Mouse (Mus musculus): ENCODE results near the gene Pfdn4. TPM values are rescaled to one million over a fixed set of nuclear protein-coding genes. Genes with fewer than 3 reads are reported as not detected.
A peak's percentile ranks its signal among the peaks of the same experiment; 100 is the strongest.

The Pfdn4 gene
- polyA plus RNA-seq, 1 experiment from 2014 or later, result 134 TPM

DNA sequence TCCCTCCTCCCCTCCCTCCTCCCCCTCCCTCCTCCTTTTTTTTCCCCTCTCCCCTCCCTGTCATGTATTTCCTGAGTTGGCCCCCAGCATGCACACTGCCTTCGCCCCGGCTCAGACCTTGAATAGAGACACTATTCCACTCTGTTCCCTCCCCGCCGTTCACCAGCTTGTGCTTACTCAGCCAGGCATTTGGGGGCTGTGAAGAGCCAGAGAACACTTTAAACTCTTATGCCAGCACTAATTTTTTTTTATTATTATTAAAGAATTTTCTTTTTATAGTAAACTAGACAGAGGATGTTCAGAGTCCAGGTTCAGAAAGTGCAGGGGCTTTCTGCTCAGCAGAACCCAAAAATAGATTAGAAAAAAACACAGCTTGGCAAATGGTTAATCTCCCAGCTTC, 31.4 kb upstream of the Pfdn4 start:
- 24% methylated on average over 4 of the region's 4 CpGs for WGBS
- no peaks in the 10 kb centered on the region for H3K36me3 ChIP-seq (replicated peaks; ENCODE audit: control insufficient read depth, insufficient read depth, low read depth, low read length)
- H3K27me3 ChIP-seq (ENCODE audit: control insufficient read depth, insufficient read depth, low read length), result no peaks in the 10 kb centered on the region
- H3K27ac ChIP-seq (replicated peaks; ENCODE audit: low read depth, low read length), result no peak overlapping the region
- no peak overlapping the region for H3K4me3 ChIP-seq (ENCODE audit: low read depth, low read length)
- H3K4me1 ChIP-seq (ENCODE audit: control insufficient read depth, insufficient read depth, low read length), result peaks cover 2% of the 10 kb centered on the region; the same call in 1 of the 2 replicates
- H3K9me3 ChIP-seq (replicated peaks; ENCODE audit: control insufficient read depth, low read length), result no peaks in the 10 kb centered on the region
- no peak overlapping the region for H3K9ac ChIP-seq (replicated peaks; ENCODE audit: low read length)
- no peak overlapping the region for H3K4me2 ChIP-seq (ENCODE audit: low read depth, low read length)
- DNase-seq (ENCODE audit: low spot score) (no peak), ATAC-seq (replicated peaks; ENCODE audit: insufficient number of reproducible peaks, low FRiP score, low TSS enrichment, low read depth) (no peak)

DNA sequence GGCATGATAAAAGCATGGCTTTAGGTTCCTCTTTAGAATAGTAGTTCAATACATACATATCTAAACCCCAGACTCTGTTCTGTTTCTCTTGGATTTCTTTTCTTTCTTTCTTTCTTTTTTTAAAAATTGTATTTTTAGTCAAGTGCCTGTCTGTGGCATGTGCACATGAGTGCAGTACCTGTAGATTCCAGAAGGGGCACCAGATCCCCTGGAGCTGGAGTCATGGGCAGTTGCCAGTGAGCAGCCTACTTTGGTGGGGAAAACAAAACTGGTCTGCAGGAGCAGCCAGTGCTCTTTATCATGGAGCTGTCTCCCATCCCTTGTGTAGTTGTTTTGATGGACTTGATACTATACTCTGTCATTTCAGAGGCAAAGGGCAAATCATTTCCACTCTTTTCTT, 28.2 kb upstream of the Pfdn4 start:
- H3K9me3 ChIP-seq (replicated peaks; ENCODE audit: control insufficient read depth, low read length), result no peaks in the 10 kb centered on the region
- no peak overlapping the region for H3K27ac ChIP-seq (replicated peaks; ENCODE audit: low read depth, low read length)
- DNase-seq (ENCODE audit: low spot score) (no peak), ATAC-seq (replicated peaks; ENCODE audit: insufficient number of reproducible peaks, low FRiP score, low TSS enrichment, low read depth) (no peak)
- H3K9ac ChIP-seq (replicated peaks; ENCODE audit: low read length), result no peak overlapping the region
- H3K27me3 ChIP-seq (ENCODE audit: control insufficient read depth, insufficient read depth, low read length), result no peaks in the 10 kb centered on the region
- no peaks in the 10 kb centered on the region for H3K36me3 ChIP-seq (replicated peaks; ENCODE audit: control insufficient read depth, insufficient read depth, low read depth, low read length)
- H3K4me2 ChIP-seq (ENCODE audit: low read depth, low read length), result no peak overlapping the region
- no peak overlapping the region for H3K4me3 ChIP-seq (ENCODE audit: low read depth, low read length)
- no peaks in the 10 kb centered on the region for H3K4me1 ChIP-seq (ENCODE audit: control insufficient read depth, insufficient read depth, low read length)

- Histone ChIP-seq H3K4me3 (ENCODE audit: low read depth, low read length) (no peak overlapping the region), H3K27me3 (ENCODE audit: control insufficient read depth, insufficient read depth, low read length) (no peaks in the 10 kb centered on the region), H3K9ac (replicated peaks; ENCODE audit: low read length) (no peak overlapping the region), H3K4me2 (ENCODE audit: low read depth, low read length) (no peak overlapping the region), H3K9me3 (replicated peaks; ENCODE audit: control insufficient read depth, low read length) (no peaks in the 10 kb centered on the region), H3K4me1 (ENCODE audit: control insufficient read depth, insufficient read depth, low read length) (no peaks in the 10 kb centered on the region), H3K36me3 (replicated peaks; ENCODE audit: control insufficient read depth, insufficient read depth, low read depth, low read length) (no peaks in the 10 kb centered on the region), H3K27ac (replicated peaks; ENCODE audit: low read depth, low read length) (no peak overlapping the region)
- ATAC-seq (replicated peaks; ENCODE audit: insufficient number of reproducible peaks, low FRiP score, low TSS enrichment, low read depth) (0 out of 2 replicates have a peak, but pooled peaks have one; percentile 67), DNase-seq (ENCODE audit: low spot score) (peak; percentile 48)
- 10% methylated on average over 10 of the region's 10 CpGs for WGBS
Observed at GRCm38 (mm10) chr2:170469616-170470308, 26.5 kb upstream of the Pfdn4 start.

GRCm38 (mm10) chr2:170470591-170470990, 25.6 kb upstream of the Pfdn4 start:
- ATAC-seq (replicated peaks; ENCODE audit: insufficient number of reproducible peaks, low FRiP score, low TSS enrichment, low read depth) (no peak), DNase-seq (ENCODE audit: low spot score) (no peak)
- Histone ChIP-seq H3K9ac (replicated peaks; ENCODE audit: low read length) (no peak overlapping the region), H3K4me3 (ENCODE audit: low read depth, low read length) (no peak overlapping the region), H3K4me2 (ENCODE audit: low read depth, low read length) (no peak overlapping the region), H3K9me3 (replicated peaks; ENCODE audit: control insufficient read depth, low read length) (no peaks in the 10 kb centered on the region), H3K4me1 (ENCODE audit: control insufficient read depth, insufficient read depth, low read length) (no peaks in the 10 kb centered on the region), H3K27me3 (ENCODE audit: control insufficient read depth, insufficient read depth, low read length) (no peaks in the 10 kb centered on the region), H3K27ac (replicated peaks; ENCODE audit: low read depth, low read length) (no peak overlapping the region), H3K36me3 (replicated peaks; ENCODE audit: control insufficient read depth, insufficient read depth, low read depth, low read length) (no peaks in the 10 kb centered on the region)
- 80% methylated on average over 5 of the region's 5 CpGs for WGBS

GRCm38 (mm10) chr2:170474125-170474524, 22.1 kb upstream of the Pfdn4 start:
- Histone ChIP-seq H3K4me3 (ENCODE audit: low read depth, low read length) (no peak overlapping the region), H3K36me3 (replicated peaks; ENCODE audit: control insufficient read depth, insufficient read depth, low read depth, low read length) (no peaks in the 10 kb centered on the region), H3K27ac (replicated peaks; ENCODE audit: low read depth, low read length) (no peak overlapping the region), H3K27me3 (ENCODE audit: control insufficient read depth, insufficient read depth, low read length) (no peaks in the 10 kb centered on the region), H3K9ac (replicated peaks; ENCODE audit: low read length) (no peak overlapping the region), H3K4me1 (ENCODE audit: control insufficient read depth, insufficient read depth, low read length) (no peaks in the 10 kb centered on the region), H3K4me2 (ENCODE audit: low read depth, low read length) (no peak overlapping the region), H3K9me3 (replicated peaks; ENCODE audit: control insufficient read depth, low read length) (no peaks in the 10 kb centered on the region)
- DNase-seq (ENCODE audit: low spot score), result no peak
- no peak for ATAC-seq (replicated peaks; ENCODE audit: insufficient number of reproducible peaks, low FRiP score, low TSS enrichment, low read depth)
- 95% methylated on average over 5 of the region's 5 CpGs for WGBS

- ATAC-seq (replicated peaks; ENCODE audit: insufficient number of reproducible peaks, low FRiP score, low TSS enrichment, low read depth) (no peak), DNase-seq (ENCODE audit: low spot score) (no peak)
- H3K9me3 ChIP-seq (replicated peaks; ENCODE audit: control insufficient read depth, low read length), result no peaks in the 10 kb centered on the region
- H3K36me3 ChIP-seq (replicated peaks; ENCODE audit: control insufficient read depth, insufficient read depth, low read depth, low read length), result no peaks in the 10 kb centered on the region
- H3K27ac ChIP-seq (replicated peaks; ENCODE audit: low read depth, low read length), result no peak overlapping the region
- no peaks in the 10 kb centered on the region for H3K27me3 ChIP-seq (ENCODE audit: control insufficient read depth, insufficient read depth, low read length)
- WGBS, result 82% methylated on average over 3 of the region's 3 CpGs
- no peaks in the 10 kb centered on the region for H3K4me1 ChIP-seq (ENCODE audit: control insufficient read depth, insufficient read depth, low read length)
- H3K4me3 ChIP-seq (ENCODE audit: low read depth, low read length), result no peak overlapping the region
- no peak overlapping the region for H3K9ac ChIP-seq (replicated peaks; ENCODE audit: low read length)
- no peak overlapping the region for H3K4me2 ChIP-seq (ENCODE audit: low read depth, low read length)
Observed at GRCm38 (mm10) chr2:170475164-170475563, 21.1 kb upstream of the Pfdn4 start.

DNA sequence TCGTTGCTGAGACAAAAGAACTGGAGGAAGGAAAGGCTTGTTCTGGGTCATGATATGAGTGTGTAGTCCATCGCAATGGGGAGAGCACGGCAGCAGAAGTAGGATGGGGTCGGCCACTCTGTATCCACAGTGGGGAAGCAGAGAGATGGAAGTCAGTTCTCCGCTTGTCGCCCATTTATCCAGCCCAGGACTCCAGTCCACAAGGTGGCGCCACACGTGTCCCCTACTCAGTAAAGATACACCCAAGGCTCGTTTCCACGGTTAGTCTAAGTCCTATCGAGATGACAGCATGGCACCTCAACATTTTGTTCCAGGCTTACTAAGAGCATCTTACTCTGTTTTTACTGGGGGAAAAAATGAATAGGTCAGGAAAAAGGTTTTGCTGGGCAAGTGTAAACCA, 20.0 kb upstream of the Pfdn4 start:
- ATAC-seq (replicated peaks; ENCODE audit: insufficient number of reproducible peaks, low FRiP score, low TSS enrichment, low read depth) (no peak), DNase-seq (ENCODE audit: low spot score) (no peak)
- H3K36me3 ChIP-seq (replicated peaks; ENCODE audit: control insufficient read depth, insufficient read depth, low read depth, low read length), result no peaks in the 10 kb centered on the region
- H3K9ac ChIP-seq (replicated peaks; ENCODE audit: low read length), result no peak overlapping the region
- H3K4me3 ChIP-seq (ENCODE audit: low read depth, low read length), result no peak overlapping the region
- no peaks in the 10 kb centered on the region for H3K9me3 ChIP-seq (replicated peaks; ENCODE audit: control insufficient read depth, low read length)
- no peak overlapping the region for H3K4me2 ChIP-seq (ENCODE audit: low read depth, low read length)
- no peaks in the 10 kb centered on the region for H3K4me1 ChIP-seq (ENCODE audit: control insufficient read depth, insufficient read depth, low read length)
- no peak overlapping the region for H3K27ac ChIP-seq (replicated peaks; ENCODE audit: low read depth, low read length)
- no peaks in the 10 kb centered on the region for H3K27me3 ChIP-seq (ENCODE audit: control insufficient read depth, insufficient read depth, low read length)
- WGBS, result 87% methylated on average over 11 of the region's 11 CpGs

DNA sequence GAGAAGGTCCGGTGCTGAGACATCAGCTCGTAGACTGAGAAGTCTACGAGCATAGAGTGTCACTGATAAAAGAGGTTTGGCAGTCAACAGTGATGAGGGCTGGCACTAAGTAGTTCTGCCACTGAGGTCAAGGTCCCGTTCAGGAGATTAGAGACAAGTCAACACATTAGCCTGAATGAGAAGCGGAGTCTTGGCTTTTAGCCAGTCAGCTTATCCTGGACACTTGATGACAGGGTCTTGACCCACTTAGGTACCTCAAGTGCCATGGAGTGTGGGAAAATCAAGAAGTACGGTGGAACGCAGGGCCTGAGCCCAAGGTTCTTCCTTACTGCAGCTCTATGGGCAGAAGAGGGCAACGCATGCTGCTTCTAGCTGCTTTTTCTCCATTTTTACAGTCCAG, 19.6 kb upstream of the Pfdn4 start:
- no peak for DNase-seq (ENCODE audit: low spot score)
- no peak for ATAC-seq (replicated peaks; ENCODE audit: insufficient number of reproducible peaks, low FRiP score, low TSS enrichment, low read depth)
- no peaks in the 10 kb centered on the region for H3K27me3 ChIP-seq (ENCODE audit: control insufficient read depth, insufficient read depth, low read length)
- no peak overlapping the region for H3K27ac ChIP-seq (replicated peaks; ENCODE audit: low read depth, low read length)
- H3K9me3 ChIP-seq (replicated peaks; ENCODE audit: control insufficient read depth, low read length), result no peaks in the 10 kb centered on the region
- WGBS, result 81% methylated on average over 8 of the region's 8 CpGs
- no peaks in the 10 kb centered on the region for H3K36me3 ChIP-seq (replicated peaks; ENCODE audit: control insufficient read depth, insufficient read depth, low read depth, low read length)
- no peak overlapping the region for H3K4me2 ChIP-seq (ENCODE audit: low read depth, low read length)
- H3K4me3 ChIP-seq (ENCODE audit: low read depth, low read length), result no peak overlapping the region
- H3K4me1 ChIP-seq (ENCODE audit: control insufficient read depth, insufficient read depth, low read length), result no peaks in the 10 kb centered on the region
- H3K9ac ChIP-seq (replicated peaks; ENCODE audit: low read length), result no peak overlapping the region

Measured in embryonic facial prominence, embryonic 11.5 days (tissue).